Mouse (Mus musculus) adrenal gland, adult 18-20 months (tissue): ENCODE measurements at regions not wholly inside any gene's neighbourhood (a gene's known extent, or its start where the extent isn't known, plus 50 kb on each side); places are given as distances from the start of the nearest gene placed in this dataset.

Experiments
- DNase-seq, 2 experiments: peaks; one replicate each; pipeline ENCODE4 v3.0.0; 2021 to 2022; ENCODE audit warnings: low spot score in 2 of 2

DNA sequence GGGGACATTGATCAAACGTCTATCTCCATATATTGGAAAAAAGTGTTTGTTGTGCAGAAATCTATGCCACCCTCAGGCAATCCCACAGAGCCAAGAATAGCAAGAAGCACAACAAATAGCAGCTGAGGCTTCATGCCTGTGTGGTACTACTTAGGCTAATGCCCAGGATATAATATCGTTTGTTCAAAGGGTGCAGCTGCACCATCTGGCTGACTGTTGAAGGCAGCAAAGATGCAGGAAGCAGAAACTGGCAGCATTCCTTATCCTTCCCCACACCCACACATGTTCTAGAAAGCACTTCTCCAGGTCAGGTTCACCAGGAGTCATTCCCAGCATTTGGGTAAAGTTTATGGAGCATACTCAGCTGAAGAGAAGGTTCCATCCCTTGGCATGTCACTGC, 158.1 kb upstream of the Ccn2 start:
- no peak for DNase-seq

DNA sequence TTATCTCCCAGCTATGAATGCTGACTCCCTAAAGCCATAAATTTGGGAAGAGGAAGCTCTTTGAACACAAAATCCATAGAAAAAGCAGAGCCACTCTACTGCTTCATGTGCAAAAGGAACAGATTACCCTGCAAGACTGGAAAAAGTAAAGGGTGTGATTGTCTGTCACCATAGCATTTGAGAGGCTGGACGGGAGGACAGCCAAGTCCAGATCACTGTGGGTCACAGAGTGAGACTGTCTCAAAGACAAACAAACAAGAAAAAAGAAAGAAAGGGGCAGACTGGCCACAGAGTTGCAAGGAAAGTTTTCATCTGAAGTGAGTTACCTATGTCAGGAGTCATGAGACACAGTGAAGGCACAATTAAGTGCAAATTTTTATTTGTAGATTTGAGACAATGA, 150.7 kb upstream of the Ccn2 start:
- no peak for DNase-seq

DNA sequence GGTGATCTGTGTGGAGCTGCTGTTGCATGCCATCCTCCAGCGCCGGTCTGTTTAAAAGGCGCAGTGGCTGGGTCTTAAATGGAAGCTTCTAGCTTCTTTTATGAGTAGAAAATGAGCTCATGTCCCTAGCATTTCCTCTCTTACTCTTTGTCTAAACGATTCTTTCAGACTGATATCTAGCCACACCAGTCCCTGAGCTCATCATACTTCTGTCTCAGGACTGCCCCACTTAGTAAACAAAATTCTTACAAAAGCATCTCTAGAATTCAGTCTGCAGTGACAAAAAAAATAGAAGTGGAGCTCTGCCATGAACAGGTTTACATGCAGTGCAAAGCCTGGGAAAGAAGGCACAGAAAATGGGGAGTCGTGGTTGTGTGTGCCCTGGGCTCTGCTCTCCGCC, 150.2 kb upstream of the Ccn2 start:
- no peak for DNase-seq

DNA sequence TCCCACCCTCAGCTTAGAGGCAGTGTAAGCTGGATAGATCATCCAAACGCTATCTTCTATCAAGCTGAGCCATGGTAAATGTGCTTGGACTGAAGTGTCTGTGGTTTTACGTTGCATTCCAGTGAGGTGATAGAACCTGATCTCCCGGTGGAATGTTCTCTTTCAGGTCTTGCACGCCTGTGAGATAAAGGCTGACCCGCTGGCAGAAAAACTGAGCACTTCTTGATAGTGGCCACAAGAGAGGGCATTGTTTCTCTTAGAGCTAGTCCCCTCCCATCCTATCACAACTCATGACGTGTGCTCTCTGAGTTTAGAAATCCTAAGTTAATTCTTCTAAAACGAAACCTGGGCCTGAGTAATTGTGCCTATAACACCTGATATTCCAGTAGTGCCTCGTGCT, 149.1 kb upstream of the Ccn2 start:
- DNase-seq, result no peak

DNA sequence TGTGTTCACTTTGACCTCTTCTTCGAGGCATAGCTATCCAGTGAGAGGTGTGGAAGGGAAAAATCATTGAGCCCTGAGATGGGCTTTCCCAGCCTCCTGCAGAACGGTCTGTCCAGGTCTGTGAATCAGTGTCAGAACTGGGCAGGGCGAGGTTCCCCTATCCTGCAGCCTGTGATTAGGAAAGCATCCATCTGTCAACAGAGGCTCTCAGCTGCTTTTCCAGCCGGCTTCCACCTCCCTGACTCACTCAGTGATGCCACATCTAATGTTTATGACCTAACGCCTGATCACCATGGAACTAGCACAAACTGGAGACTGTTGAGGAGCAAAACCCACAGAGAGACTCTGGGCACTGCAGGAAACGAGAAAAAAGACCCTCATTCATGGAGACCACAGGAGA, 148.1 kb upstream of the Ccn2 start:
- no peak for DNase-seq

DNA sequence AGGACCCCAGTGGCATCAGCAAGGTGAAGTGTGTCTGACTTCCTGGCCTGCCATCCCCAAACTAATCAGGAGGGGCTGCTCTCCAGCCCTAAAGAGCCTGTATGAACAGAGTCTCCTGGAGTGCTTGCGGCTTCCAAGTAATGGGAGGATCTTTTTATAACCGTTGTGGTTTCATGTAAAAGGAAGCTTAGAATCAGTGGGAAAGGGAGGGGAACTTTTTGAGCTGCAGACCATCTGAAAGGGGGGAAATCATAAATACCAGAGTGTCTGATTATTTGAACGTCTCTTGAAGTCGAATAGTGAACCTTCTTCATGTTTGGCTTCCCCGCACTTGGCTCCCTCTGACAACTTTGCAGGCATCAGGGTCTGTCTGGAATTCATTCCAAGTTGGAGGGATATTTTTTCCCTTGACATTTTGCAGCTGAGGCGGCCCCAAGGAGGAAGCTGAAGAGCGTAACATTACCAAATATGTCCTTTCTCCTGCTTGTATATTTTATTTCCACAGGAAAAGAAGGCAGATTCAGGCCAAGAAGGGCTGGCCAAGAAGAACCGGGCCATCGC, 147.2 kb upstream of the Ccn2 start:
- no peak for DNase-seq

DNA sequence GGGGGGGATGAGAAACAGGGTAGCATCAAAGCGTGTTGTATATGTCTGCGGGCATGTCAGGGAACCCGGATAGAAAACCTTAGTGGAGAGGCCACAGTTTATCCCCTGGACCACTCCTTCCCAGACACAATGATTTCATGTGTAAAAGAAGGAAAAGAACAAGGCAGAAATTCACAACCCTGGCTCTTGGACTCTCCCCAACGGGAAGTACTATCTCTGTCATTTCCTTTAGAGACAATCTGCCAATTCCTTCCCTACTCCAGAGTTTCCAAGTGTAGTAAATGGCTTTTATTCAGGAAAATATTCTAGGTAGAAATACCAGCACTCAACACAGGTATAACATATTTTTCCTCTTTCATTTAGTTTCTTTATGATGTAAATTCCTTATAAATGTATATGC, 141.7 kb upstream of the Ccn2 start:
- DNase-seq, result no peak

DNA sequence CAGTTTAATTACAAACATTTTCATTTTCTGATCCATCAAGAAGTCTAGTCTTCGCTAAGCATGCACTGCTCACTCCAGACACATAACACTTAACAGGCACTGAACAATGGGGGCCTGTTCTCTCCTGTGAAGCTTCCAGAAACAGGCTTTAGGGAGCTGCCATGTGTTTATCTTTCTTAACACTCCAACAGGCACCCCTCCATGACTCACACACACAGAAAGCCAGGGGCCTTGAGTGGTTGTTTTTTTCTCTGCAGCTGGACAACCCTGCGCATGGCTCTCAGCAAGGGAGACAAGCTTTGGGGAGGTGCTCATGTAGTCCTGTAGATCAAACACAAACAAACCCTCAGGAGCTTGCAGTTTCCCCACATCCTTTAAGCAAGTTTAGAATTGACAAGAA, 136.6 kb upstream of the Ccn2 start:
- no peak for DNase-seq

DNA sequence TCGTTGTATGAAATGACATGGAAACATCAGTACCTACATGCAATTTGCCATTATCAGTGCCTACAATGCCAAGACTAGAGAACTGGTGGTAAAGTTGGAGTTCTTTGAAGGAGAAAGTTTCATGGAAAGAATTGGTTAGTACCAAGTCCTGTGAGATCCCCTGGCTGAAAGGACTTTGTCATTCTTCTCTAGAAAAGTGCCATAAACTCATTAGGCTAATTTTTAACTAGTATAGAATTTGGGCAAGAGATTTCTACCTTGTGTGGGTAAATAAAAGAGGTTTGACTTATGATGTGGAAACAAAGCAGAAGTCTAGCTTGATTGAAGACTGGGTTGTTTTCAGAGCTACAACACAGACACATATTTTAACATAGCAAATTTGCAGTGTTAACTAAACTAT, 131.4 kb upstream of the Ccn2 start:
- DNase-seq, result no peak

DNA sequence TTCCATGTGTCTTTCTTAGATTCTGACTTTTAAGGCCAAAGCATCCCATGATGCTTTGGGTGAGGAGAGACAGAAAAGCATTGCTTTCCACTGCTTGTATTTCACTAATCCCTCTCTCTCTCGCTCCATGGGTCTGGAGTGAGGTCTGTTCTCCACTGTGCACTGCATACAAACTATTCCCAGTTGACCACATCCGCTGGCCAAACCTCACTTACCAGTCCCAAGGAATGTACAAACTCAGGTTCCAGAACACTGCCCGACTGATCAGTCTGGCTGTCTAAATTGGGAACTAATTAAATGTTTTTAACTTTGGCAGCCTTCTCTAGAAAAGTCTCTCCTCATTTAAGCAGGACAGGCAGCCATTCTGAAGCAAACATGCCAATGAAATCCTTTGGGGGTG, 130.9 kb upstream of the Ccn2 start:
- no peak for DNase-seq

DNA sequence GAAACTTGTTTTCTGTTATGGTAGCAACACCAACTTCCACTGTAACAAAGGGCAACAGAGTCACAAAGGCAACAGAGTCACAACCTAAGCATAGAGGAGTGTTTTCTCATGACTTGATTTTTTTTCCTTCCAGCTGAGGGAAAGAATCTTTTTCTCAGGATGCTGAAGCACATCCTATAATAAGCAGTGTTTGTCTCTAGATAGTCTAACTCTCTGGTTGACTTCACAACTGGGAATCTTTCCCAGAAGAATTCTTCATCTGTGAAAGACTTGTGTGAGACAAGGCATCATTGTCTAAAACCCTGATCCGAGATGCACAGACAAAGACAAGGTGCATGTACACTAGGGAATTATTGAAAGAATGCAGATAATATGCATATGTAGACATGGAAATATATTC, 125.5 kb upstream of the Ccn2 start:
- no peak for DNase-seq

DNA sequence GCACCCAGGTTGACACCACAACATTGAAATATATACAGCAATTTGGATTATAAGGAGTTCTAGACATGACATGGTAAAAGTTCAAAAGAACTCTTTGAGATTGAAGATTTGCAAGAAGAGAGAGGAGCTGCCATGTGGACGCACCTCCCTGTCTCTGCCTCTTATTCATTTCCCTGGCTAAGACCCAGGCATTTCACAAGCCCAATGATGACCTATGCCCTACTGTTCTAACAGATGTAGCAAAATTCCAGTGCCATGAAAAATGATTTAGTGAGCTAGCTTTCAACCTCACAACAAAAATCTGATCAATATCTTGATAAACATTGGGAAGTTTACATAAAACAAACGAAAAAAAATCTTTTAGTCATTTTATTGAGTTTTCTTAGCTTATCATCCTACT, 123.7 kb upstream of the Ccn2 start:
- peak; percentile 17 to 27 for DNase-seq

DNA sequence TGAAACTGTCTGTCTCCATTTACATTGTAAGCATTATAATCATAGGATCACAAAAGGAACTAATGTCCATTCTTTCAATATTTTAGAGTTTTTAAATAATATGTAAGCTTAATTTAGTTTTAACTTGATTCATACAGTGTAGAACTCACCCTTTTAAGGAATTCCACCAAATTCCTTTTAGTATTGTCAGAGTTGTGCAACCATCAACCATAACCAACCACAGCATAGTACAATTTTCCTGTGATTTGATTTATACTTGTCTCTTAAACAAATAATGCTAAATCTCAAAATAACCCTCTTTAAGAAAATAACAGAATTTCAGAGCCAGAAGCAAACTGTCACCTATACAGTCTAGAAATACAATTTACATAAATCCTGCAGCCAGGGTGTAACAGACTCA, 119.0 kb upstream of the Ccn2 start:
- no peak for DNase-seq

DNA sequence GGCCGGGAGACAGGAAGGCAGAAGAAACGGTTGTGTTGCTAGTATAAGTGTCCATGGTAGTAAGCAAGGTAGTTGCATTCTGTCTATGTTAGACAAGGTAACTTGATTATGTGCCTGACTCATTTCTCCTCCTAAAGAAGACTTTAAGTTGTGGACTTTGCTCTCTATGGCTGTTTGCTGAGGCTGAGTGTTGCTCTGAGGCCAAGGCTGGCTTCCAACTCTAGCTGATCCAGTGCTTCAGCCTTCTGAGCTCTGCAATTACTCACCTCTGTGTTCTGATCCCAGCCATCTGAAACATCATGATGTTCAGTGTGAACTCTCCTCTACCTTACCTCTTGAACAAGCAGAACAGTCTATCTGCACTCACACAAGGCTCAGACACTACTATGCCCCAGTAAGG, 116.7 kb upstream of the Ccn2 start:
- no peak for DNase-seq

DNA sequence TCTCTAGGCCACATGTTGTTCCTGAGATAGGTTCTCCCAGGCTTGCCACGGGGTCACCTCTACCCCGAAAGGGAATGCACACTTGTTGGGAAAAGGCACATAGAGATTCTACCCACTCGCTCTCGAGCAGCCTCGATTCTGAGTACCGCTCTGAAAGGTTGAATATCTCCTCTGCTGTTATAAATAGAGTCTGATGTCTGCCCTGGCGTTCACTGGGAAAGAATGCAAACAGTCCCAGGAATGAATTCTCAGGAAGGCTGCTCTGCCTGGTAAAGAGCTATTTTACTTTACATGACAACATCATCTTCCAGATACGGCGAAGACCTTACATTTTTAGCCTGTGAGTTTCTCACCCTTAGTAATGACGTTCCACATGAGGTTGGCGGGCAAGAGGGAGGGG, 116.1 kb upstream of the Ccn2 start:
- DNase-seq, result no peak

DNA sequence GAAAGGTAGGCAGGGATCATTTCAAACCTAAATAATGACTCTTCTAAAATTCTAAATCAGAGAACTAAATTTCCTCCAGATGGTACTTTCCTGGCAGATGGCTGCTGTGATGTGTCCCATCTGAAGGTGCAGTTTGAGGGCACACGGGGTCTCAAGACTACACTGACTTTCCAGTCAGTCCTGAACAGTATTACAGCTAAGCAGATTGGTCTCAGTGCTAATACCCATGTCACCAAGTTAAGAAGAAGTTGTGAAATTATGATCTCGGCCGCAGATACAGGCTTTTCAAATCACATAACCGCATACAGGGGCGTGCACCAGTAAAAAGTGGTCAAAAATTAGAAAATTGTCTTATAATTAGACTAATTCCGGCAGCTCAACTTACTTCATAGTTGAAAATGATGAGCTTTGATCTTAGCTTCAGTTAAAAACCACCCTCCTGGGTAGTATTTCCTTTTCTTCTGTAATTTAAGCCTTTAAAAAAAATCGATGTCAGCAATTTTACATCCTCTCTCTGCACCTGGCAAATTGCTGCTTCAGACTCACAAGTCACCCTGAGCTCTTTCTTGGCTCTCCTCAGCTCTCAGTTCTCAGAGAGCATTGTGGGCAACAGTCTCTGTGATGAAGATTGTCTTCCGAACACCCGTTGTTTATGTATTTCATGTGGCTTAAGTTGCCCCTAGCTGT, 113.2 kb upstream of the Ccn2 start:
- DNase-seq, result no peak

DNA sequence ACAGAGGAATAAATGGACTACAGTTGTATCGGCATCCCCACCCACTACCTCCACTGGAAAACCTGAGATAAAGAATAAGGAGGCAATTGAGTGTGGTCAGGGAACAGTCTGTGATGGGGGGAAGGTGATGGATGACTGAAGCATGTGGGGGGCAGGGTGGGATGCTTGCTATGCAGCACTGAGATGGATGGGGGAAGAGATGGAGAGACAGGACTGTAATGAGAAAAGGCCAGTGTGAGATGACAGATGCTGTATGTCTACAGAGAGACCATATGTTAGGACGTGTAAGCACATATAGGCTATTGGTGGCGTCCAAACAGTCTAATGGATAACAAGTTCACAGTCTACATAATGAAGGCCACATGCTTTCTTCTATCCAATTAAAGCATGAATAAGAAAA, 112.2 kb upstream of the Ccn2 start:
- DNase-seq, result no peak

DNA sequence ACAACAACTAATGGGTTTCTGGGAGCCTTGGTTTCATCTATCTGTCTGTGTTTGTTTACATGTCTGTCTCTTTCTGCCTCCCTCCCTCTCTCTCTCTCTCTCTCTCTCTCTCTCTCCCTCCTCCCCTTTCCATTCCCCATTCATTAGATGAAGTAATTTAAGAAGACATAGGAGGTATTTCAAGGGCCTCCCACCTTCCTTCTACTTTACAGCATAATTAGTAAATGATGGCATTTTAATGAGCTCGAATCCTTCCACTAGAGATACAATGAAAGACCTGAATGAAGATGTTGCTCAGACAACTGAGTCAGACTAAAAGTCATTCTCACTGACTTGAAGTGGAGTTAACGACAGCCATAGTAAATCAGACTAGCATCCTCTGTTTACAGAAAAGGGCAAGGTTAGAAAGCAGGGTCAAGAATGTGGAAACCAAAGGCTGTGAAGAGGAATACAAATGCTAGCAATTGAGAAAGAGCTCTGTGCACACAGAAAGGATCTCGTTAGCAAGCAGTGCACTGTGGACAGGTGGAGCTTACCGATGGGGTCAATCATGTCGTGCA, 111.1 kb upstream of the Ccn2 start:
- no peak for DNase-seq

DNA sequence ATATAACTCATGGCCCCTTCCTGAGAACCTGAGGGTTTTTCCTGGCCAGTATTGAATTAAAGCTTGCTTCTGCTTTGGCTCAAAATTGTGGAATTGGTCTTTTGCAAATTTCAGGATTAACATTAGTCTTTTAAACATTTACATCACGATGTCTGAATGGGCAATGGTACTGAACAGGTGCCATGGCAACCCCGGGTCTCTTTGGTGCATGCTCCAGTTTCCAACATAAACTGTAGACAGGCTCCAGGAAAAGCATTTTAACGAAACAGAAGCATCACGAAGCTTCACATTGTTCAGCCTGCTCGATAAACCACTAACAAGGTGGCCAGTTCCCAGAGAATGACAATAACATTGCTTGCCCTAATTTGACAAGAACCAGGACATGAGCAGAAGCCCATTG, 109.8 kb upstream of the Ccn2 start:
- DNase-seq, result no peak

DNA sequence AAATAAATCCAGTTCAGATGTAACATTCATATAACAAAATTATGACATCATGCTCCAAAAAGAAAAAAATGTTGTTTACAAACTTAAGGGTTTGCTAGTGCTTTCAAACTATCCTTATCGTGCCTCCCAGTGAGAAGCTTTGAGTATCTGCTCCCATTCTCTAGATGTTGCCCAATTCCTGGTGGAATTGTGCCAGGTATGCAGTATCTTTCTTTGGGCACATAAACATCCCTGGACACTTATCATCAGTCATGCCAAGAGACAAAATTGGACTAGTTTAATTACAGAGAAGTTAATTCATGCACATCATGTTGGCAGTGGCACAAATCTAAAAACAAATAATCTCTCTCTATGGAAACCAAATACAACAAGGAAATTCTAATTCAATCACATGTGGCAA, 109.0 kb upstream of the Ccn2 start:
- no peak for DNase-seq

DNA sequence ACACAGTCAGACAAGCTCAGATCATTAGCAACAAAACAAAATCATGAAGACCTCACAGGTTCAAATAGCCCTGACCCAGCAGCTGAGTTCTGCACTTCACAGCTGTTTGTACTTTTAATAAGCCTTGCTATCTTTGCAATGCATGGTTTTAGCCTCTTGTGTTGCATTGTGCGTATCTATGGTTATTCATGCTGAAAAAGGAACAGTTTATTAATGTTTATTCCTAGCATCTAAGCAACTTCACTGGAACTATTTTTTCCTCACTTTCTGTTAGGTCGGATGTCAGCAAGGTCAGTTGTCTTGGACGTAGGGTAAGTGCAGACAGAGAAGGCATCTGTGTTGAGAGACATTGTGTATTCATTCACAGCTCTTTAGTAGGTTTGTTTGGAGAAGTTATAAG, 107.3 kb upstream of the Ccn2 start:
- no peak for DNase-seq

DNA sequence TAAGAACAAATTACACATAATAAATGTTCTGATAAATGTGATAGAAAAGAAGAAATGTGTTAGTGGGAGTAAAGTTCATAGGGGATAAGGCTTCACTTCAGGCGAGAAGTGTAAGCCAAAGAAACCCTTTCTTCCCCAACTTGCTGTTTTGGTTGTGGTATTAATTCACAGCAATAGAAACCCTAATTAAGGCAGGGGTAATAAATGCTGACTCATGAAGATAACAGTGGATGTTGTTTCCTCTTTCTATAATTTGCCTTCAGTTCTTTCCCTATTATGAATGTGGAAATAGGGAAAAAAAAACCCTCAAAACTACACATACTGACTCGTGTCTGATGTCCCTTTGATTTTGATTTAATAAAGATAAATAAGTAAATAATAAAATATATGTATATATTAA, 104.8 kb upstream of the Ccn2 start:
- no peak for DNase-seq

DNA sequence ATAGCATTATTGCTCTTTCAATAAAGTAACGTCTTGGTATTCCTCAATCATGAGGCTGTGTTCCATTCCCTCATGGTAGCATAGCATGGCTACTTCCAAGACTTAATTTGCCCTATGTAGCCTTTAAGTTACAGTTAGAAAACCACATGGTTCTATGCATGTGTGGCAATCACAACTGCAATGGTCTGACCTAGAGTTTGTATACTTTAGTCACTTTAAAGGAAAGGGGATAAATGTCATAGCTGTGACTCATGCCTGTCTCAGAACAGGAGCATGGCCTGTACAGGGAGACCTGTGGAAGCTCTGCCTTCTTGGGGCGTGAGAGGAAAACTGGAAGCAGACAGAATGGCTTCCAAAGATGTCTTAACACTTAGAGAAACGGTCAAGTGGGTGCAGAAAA, 103.4 kb upstream of the Ccn2 start:
- DNase-seq, result no peak
